Mouse (Mus musculus): ENCODE data around the gene Fa2h. TPM values are rescaled to one million over a fixed set of nuclear protein-coding genes. Genes with fewer than 3 reads are reported as not detected.
"Not testable (repeated sequence)": the region's sequence is repeated elsewhere in the genome, so short reads cannot be mapped to it uniquely, and the experiment has no call there.

The Fa2h gene
- polyA plus RNA-seq, 1 experiment from 2014 or later = not detected

GRCm38 (mm10) chr8:111305031-111305730 lies 88.4 kb downstream of the Fa2h start:
- Histone ChIP-seq H3K4me3 (no peak overlapping the region), H3K27me3 (replicated peaks; ENCODE audit: low read depth, poor library complexity, severe bottlenecking) (no peaks in the 10 kb centered on the region), H3K9me3 (no peaks in the 10 kb centered on the region), H3K27ac (replicated peaks) (no peak overlapping the region), H3K36me3 (replicated peaks) (no peaks in the 10 kb centered on the region), H3K4me1 (no peaks in the 10 kb centered on the region)
- DNase-seq (ENCODE audit: low spot score) = no peak
- WGBS = 29% methylated on average over 5 of the region's 5 CpGs

DNA sequence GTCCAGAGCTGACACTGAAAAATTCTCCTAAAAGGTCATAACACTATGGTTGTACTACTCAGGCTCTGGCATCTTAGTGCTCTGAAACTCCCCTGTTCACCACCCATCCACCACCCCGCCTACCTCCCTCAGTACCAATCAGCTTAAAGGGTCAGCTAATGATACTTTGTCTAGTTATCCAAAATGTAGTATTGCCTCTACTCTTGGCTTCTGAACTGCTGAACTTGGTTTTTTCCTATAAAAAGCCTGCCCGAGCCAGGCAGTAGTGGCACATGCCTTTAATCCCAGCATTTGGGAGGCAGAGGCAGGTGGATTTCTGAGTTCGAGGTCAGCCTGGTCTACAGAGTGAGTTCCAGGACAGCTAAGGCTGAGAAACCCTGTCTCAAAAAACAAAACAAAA lies 89.3 kb downstream of the Fa2h start:
- H3K4me3 ChIP-seq = no peak overlapping the region
- no peak overlapping the region for H3K27ac ChIP-seq (replicated peaks)
- H3K36me3 ChIP-seq (replicated peaks) = no peaks in the 10 kb centered on the region
- no peak for DNase-seq (ENCODE audit: low spot score)
- no peaks in the 10 kb centered on the region for H3K9me3 ChIP-seq
- H3K27me3 ChIP-seq (replicated peaks; ENCODE audit: low read depth, poor library complexity, severe bottlenecking) = no peaks in the 10 kb centered on the region
- 94% methylated on average over 3 of the region's 3 CpGs for WGBS
- no peaks in the 10 kb centered on the region for H3K4me1 ChIP-seq

DNA sequence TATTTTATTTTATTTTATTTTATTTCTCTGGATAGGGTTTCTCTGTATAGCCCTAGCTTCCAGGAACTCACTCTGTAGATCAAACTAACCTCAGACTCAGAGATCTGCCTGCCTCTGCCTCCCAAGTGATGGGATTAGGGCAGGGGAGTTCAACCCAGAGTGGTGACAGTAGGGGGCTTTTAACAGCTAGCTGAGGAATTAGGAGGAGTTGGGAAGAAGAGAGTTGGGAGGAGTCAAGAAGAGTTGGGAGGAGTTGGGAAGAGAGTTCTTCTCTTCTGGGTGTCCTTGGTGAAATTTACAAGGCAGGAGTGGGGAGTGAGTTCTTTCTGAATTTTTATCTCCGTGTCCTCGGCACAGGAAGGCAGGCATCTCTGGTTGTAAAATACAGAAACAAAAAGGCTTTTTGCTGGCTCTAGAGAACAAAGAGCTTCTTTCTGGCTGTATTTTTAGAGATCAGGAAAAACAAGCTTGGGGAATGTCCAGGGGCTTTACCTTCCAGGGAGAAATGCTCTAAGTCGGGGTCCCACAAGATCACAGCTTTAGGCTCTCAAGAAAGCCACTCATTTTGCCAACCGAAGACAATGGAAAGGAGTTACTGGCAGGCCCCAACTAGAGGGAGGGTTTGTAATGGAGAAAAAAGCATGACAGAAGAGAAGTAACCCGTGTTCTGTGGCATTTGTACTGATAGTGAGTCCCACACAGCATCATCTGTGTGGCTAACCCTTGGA lies 90.4 kb downstream of the Fa2h start:
- H3K27me3 ChIP-seq (replicated peaks; ENCODE audit: low read depth, poor library complexity, severe bottlenecking); H3K36me3 ChIP-seq (replicated peaks); H3K4me3 ChIP-seq; DNase-seq (ENCODE audit: low spot score); H3K9me3 ChIP-seq; H3K4me1 ChIP-seq; H3K27ac ChIP-seq (replicated peaks): not testable (repeated sequence)
- 71% methylated on average over 5 of the region's 5 CpGs for WGBS

GRCm38 (mm10) chr8:111300597-111301546 lies 92.8 kb downstream of the Fa2h start:
- WGBS = 64% methylated on average over 11 of the region's 11 CpGs
- no peak for DNase-seq (ENCODE audit: low spot score)
- H3K9me3 ChIP-seq = no peaks in the 10 kb centered on the region
- peak overlapping the region; percentile 98 for H3K27ac ChIP-seq (replicated peaks)
- peaks cover 14% of the 10 kb centered on the region for H3K4me1 ChIP-seq
- peak overlapping the region; percentile 86 for H3K4me3 ChIP-seq
- H3K36me3 ChIP-seq (replicated peaks) = peaks cover 13% of the 10 kb centered on the region
- H3K27me3 ChIP-seq (replicated peaks; ENCODE audit: low read depth, poor library complexity, severe bottlenecking) = no peaks in the 10 kb centered on the region

DNA sequence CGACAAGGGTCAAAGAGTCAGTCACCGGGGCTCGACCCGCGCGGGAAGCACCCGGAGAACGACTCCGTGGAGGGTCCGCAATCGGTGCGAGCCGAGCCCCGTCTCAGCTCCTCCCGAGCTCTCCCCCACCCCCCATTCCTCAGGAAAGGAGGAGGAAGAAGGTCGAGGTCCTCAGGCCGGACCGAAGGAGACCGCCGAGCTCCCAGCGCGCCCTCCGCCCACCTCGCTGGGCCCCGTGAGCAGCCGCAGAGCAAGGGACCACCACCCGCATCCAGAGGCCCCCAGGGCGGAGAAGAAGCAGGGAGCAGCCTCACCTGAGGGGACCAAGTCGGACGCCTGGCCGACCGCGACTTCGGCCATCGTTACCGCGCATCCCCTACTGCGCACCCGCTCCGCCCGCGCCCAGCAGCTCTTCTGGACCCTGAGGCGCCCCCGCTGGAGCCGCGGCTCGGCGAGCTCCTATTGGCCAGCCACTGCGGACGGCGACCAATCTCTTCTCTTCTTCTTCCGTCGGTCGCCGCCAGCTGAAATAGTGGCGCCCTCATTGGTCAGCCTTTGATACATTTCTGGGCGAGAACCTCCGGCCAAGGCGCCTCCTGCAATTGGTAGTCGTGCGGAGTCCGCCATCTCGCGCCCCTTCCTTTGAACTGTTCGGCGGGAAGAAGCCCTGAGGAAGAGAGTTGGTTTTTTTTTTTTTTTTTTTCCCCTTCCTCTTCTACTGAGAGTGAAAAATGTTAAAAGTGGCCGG lies 93.6 kb downstream of the Fa2h start, which contains the start of gene Rfwd3:
Gene Rfwd3, minus strand, starts transcription at position 402 of the 748 bp plus-strand sequence.
- H3K27ac ChIP-seq (replicated peaks) = peak within 1 kb of the TSS; percentile 98

DNA sequence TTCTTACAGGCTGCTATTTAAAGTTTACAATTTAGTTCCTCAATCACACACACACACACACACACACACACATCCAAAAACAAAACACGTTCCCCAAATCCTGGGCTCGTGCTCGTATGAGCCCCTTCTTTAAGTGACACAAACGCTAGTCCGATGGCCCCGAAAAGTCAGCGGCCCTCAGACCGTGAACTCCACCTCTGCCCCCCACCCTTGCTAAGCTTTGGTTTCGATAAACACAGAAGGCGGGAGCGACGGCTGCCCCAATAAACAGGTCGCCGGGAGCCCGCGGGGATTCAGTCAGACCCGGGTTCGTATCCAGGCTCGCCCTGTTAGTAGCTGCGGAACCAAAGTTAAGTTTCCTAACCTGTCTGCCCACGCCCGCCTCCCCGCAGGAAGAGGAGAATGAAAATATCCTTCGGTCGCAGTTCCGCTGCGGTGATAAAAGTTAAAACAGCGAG lies 94.2 kb downstream of the Fa2h start:
- WGBS = under 1% methylated on average over 28 of the region's 28 CpGs
- Histone ChIP-seq H3K9me3 (no peaks in the 10 kb centered on the region), H3K4me3 (peak overlapping the region; percentile 86), H3K27ac (replicated peaks) (peak overlapping the region; percentile 98), H3K36me3 (replicated peaks) (peaks cover 25% of the 10 kb centered on the region), H3K27me3 (replicated peaks; ENCODE audit: low read depth, poor library complexity, severe bottlenecking) (no peaks in the 10 kb centered on the region), H3K4me1 (peaks cover 14% of the 10 kb centered on the region)
- DNase-seq (ENCODE audit: low spot score) = peak; percentile 73

More for the DNA sequence above, 93.6 kb downstream of the Fa2h start, which contains the start of gene Rfwd3:
- Histone ChIP-seq H3K4me3 (peak within 1 kb of the TSS; percentile 86), H3K4me1 (peaks cover 14% of the 10 kb centered on the region), H3K27me3 (replicated peaks; ENCODE audit: low read depth, poor library complexity, severe bottlenecking) (no peaks in the 10 kb centered on the region), H3K36me3 (replicated peaks) (peaks cover 20% of the 10 kb centered on the region), H3K9me3 (no peaks in the 10 kb centered on the region)
- DNase-seq (ENCODE audit: low spot score) = peak; percentile 98
- under 1% methylated on average over 67 of the region's 67 CpGs for WGBS

DNA sequence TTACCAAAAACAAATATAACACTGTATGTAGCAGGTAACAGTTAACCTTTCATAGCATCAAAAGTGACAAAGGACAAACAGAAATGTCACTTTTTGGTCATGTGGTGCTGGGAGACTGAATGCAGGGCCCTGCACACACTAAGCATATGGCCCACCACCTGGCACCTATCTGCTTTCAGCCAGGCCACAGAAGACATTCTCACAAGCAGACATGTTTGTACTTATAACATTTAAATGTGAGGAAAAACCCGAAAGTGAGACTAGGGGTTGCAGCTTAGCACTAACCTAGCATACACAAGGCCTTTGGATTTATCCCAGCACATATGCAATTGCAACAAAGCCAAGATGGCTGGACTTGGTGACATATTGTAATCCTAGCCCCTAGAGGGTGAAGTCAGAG lies 95.6 kb downstream of the Fa2h start:
- H3K27ac ChIP-seq (replicated peaks) = no peak overlapping the region
- WGBS = 87% methylated on average over 1 of the region's 1 CpGs
- H3K27me3 ChIP-seq (replicated peaks; ENCODE audit: low read depth, poor library complexity, severe bottlenecking) = no peaks in the 10 kb centered on the region
- peak overlapping the region; percentile 86 for H3K4me3 ChIP-seq
- H3K4me1 ChIP-seq = peaks cover 14% of the 10 kb centered on the region
- no peaks in the 10 kb centered on the region for H3K9me3 ChIP-seq
- no peak for DNase-seq (ENCODE audit: low spot score)
- peaks cover 39% of the 10 kb centered on the region for H3K36me3 ChIP-seq (replicated peaks)

Other genes starting within 250 kb of the Fa2h start
- 62.0 and 65.0 TPM in 2 replicates for gene Glg1, start 134.6 kb downstream of the Fa2h start, polyA plus RNA-seq (2016; fragmentation: Nextera tagmentation; extraction: Ambion mirVana)
- 97.9 and 109 TPM in 2 replicates for gene Rfwd3, start 93.6 kb downstream of the Fa2h start, polyA plus RNA-seq (2016; fragmentation: Nextera tagmentation; extraction: Ambion mirVana)
- 0.21 and 0.60 TPM in 2 replicates for gene Mlkl, start 55.6 kb downstream of the Fa2h start, polyA plus RNA-seq (2016; fragmentation: Nextera tagmentation; extraction: Ambion mirVana)
- gene Wdr59, start 128.3 kb upstream of the Fa2h start, polyA plus RNA-seq (2016; fragmentation: Nextera tagmentation; extraction: Ambion mirVana) = 5.4 and 6.6 TPM in 2 replicates
- 32.0 and 36.3 TPM in 2 replicates for gene Znrf1, start 142.3 kb upstream of the Fa2h start, polyA plus RNA-seq (2016; fragmentation: Nextera tagmentation; extraction: Ambion mirVana)
- gene Ldhd, start 236.6 kb upstream of the Fa2h start, polyA plus RNA-seq (2016; fragmentation: Nextera tagmentation; extraction: Ambion mirVana) = 0.23 and 0.25 TPM in 2 replicates
- 20.2 and 20.9 TPM in 2 replicates for gene Zfp1, start 249.6 kb upstream of the Fa2h start, polyA plus RNA-seq (2016; fragmentation: Nextera tagmentation; extraction: Ambion mirVana)

Data from embryonic facial prominence, embryonic 10.5 days (tissue).